ENCODE assay signal across 8 mouse cellular contexts in the genomic region with DNA sequence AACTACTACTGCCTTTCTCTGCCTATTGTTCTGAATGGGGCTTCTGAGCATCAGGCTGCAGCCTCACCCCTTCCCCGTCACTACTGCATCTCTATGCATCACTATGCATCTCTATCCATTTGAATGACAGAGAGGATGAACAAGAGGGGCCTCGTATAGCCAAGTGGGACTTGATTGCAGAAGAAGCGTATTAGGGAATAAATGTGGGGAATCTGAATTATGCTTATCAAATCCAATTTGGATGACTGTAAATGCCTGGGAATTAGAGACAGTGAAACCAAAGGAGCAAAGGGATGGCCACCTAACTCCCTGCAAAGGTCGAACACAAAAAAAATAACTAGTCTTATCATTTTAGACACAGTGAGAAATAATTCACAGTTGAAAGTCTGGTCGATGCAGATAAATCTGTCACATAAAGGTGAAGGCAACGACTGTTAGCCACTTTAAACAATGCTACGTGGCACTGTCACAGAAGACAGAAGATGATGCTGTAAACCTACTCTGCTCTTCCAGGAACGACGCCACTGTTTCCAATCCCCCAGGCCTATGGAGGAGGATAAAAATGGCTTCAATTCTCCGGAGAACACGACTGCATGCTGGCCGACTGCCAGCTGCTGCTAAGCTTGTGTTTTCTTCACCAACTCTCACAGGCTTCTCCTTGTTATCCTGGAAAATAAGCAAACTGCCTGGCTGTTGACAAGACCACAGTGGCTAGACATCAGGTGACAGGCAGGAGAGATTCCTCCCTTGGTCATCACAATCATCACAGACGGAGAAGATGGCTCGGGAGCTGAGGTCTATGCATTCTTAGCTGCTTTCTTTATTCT.
A peak's percentile ranks its signal among the peaks of the same experiment; 100 is the strongest.
DNase-seq lines count a peak whose midpoint lies in the region; ATAC-seq and TF ChIP-seq lines count a peak whose summit lies in the region.

No protein-coding gene starts in this region.

- no peaks in the 10 kb centered on the region for H3K27me3 ChIP-seq in cerebellum, adult 2 months (ENCODE audit: control insufficient read depth, insufficient read depth, low read length)
- H3K27me3 ChIP-seq in lung, embryonic 14.5 days (ENCODE audit: insufficient read depth, low read length): no peaks in the 10 kb centered on the region
- H3K27me3 ChIP-seq in midbrain, embryonic 16.5 days (ENCODE audit: control insufficient read depth, insufficient read depth, low read depth, low read length): no peaks in the 10 kb centered on the region

- peak overlapping the region; percentile 52 for H3K4me2 ChIP-seq in lung, embryonic 14.5 days
- peak overlapping the region; percentile 26 for H3K4me2 ChIP-seq in midbrain, embryonic 16.5 days (ENCODE audit: low read length)

- no peak overlapping the region for H3K9ac ChIP-seq in lung, embryonic 14.5 days
- H3K9ac ChIP-seq in midbrain, embryonic 16.5 days (ENCODE audit: low read depth, low read length): 0 out of 2 replicates have a peak overlapping the region, but pooled peaks have one; percentile 11

- no peaks in the 10 kb centered on the region for H3K36me3 ChIP-seq in lung, embryonic 14.5 days (ENCODE audit: insufficient read depth)
- no peaks in the 10 kb centered on the region for H3K36me3 ChIP-seq in midbrain, embryonic 16.5 days (ENCODE audit: control insufficient read depth, insufficient read depth, low read length)

- no peak overlapping the region for H3K27ac ChIP-seq in cerebellum, adult 2 months (ENCODE audit: insufficient read depth, low read length)
- H3K27ac ChIP-seq in lung, embryonic 14.5 days (ENCODE audit: low read depth): peak overlapping the region; percentile 42; the same call in 1 of the 2 replicates
- peak overlapping the region; percentile 69 for H3K27ac ChIP-seq in midbrain, embryonic 16.5 days (ENCODE audit: low read length)

- peak; percentile 9 to 17 for DNase-seq in cerebellum, adult 2 months
- no peak for DNase-seq in cerebellum, adult 11-12 months
- DNase-seq in lung, embryonic 14.5 days: peak; percentile 87
- DNase-seq in lung, postnatal 25 days (ENCODE audit: low spot score): no peak
- DNase-seq in heart, postnatal 4 days: peak; percentile 26
- no peak for DNase-seq in urinary bladder, adult 2 months (ENCODE audit: low spot score)

- no peak for TF ChIP-seq CTCF in cerebellum, adult 2 months (IDR thresholded peaks at IDR 0.05; ENCODE audit: borderline replicate concordance, insufficient read depth, low read depth, low read length)
- no peak for TF ChIP-seq CTCF in lung, embryonic 14.5 days (IDR thresholded peaks at IDR 0.05; ENCODE audit: low read depth)

- H3K4me3 ChIP-seq in cerebellum, adult 2 months (replicated peaks; ENCODE audit: insufficient read depth, low read depth, low read length): no peak overlapping the region
- no peak overlapping the region for H3K4me3 ChIP-seq in lung, embryonic 14.5 days (ENCODE audit: low read depth, low read length)
- H3K4me3 ChIP-seq in midbrain, embryonic 16.5 days (ENCODE audit: low read depth, low read length): no peak overlapping the region

- ATAC-seq in lung, embryonic 14.5 days (ENCODE audit: insufficient read depth): peak; percentile 86; the same call in 1 of the 2 replicates
- peak; percentile 92 for ATAC-seq in midbrain, embryonic 16.5 days
- ATAC-seq in granulocyte monocyte progenitor cell, adult 5-6 weeks (replicated peaks; ENCODE audit: poor library complexity, severe bottlenecking): no peak

- H3K9me3 ChIP-seq in lung, embryonic 14.5 days (ENCODE audit: low read depth, low read length): no peaks in the 10 kb centered on the region
- H3K9me3 ChIP-seq in midbrain, embryonic 16.5 days (replicated peaks; ENCODE audit: control insufficient read depth, low read length, poor library complexity, severe bottlenecking): no peaks in the 10 kb centered on the region

- no peaks in the 10 kb centered on the region for H3K4me1 ChIP-seq in cerebellum, adult 2 months (ENCODE audit: control insufficient read depth, insufficient read depth, low read length)
- peaks cover 3% of the 10 kb centered on the region; the same call in 1 of the 2 replicates for H3K4me1 ChIP-seq in lung, embryonic 14.5 days (ENCODE audit: insufficient read depth)
- H3K4me1 ChIP-seq in midbrain, embryonic 16.5 days (ENCODE audit: control insufficient read depth, insufficient read depth, low read length): peaks cover 8% of the 10 kb centered on the region

- TF ChIP-seq POLR2A in cerebellum, adult 2 months (IDR thresholded peaks at IDR 0.05; ENCODE audit: borderline replicate concordance, insufficient read depth, low read length): no peak

- 42% methylated on average over 14 of the region's 14 CpGs for WGBS in cerebellum, adult 2 months
- 28% methylated on average over 14 of the region's 14 CpGs for WGBS in lung, embryonic 14.5 days
- 33% methylated on average over 14 of the region's 14 CpGs for WGBS in midbrain, embryonic 16.5 days

Comparison
In these comparisons a context has a peak if more than half of its experiments do, and no peak if none do; other contexts are left out.
1. DNase-seq: peak in cerebellum, adult 2 months (2 of 2), lung, embryonic 14.5 days (single experiment) and heart, postnatal 4 days (single experiment); none in cerebellum, adult 11-12 months (single experiment), lung, postnatal 25 days (single experiment) and urinary bladder, adult 2 months (single experiment).